Mouse (Mus musculus) adrenal gland, postnatal 0 days (tissue): ENCODE data around the gene Vars2. TPM values are rescaled to one million over a fixed set of nuclear protein-coding genes. Genes with fewer than 3 reads are reported as not detected.

Experiments used
- polyA plus RNA-seq: library from polyadenylated mRNA; unstranded; fragments of >200 nt; fragmentation: Nextera tagmentation; extraction: Ambion mirVana; gene quantifications from 2 replicates; pipeline ENCODE4 v1.2.1, GENCODE M21; 2015

The Vars2 gene
- 6.7 and 11.2 TPM in 2 replicates for polyA plus RNA-seq

DNA sequence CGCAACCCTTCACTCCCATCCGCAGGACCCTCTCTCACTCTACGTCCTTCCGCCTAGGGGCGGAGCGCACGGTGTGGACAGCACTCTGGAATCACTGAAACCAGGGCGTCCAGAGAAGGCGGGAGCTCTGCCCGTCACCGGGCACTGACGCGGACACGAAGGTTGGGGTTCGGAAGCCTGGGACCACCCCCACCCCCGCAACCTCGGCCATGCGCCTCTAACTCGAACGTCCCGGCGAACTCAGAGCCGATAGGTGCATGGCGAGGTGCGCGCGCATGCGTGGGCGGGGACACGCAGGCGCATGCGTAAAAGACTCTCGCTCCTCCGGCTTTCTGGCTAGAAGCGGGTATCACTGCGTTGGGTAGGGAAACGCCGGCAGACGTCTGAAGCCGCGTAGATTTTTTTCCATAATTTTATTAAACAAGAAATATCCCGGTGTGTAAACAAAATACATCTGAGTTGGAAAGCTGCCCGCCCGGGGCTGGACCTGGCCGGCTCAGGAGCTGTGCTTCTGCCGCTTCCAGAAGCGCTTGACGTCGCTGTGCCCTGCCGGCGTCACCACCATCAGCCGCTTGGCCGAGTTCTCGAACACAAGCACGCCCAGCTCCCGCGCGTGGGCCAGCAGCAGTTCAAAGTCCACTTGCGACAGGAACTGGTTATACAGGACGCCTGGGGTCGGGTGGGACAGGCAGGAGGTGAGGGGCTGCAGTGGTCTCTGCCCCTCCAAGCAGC lies at the start of gene Vars2:
Gene Vars2, minus strand, starts transcription at position 259 of the 732 bp plus-strand sequence.

DNA sequence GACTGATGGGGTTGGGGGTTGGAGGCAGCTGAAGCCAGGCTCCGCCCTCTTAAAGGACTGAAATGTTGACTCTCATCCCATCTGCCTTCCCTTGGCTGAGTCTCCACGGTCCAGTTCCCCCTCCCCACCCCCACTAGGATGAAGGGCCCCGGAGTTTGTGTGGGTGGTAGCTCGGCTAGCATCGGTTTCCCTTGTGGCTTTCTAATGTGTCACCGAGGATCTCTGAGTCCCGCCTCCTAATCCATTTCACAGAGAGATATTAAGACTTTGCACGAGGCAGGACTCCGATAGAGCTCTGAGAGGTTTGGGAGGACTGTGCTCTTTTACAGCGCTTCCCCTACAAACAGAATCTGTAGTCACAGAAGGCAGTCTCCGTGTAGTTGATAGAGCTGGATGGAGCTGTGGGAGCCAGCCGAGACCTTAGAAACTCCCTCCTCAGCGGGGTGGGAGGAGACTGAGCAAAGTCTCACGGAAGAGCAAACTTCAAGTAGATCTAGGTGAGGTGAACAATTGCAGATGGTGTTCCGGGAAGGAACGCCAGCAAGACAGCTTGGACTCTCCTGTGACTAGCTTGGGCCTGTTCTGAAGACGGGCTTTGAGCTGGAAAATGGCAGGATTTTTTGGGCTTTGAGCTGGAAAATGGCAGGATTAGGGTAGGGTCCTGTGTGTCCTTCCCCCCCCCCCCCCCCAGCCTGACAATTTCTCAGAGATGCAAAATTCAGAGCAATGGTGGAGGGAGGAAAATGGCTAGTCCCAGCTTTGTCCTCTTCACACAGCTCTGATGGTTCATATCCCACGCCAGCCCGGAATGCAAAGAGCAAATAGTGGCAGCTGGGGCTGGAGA lies 37.5 kb upstream of the Vars2 start, which contains the start of gene Ddr1:
Gene Ddr1, minus strand, starts transcription at position 1 of the 844 bp plus-strand sequence.

DNA sequence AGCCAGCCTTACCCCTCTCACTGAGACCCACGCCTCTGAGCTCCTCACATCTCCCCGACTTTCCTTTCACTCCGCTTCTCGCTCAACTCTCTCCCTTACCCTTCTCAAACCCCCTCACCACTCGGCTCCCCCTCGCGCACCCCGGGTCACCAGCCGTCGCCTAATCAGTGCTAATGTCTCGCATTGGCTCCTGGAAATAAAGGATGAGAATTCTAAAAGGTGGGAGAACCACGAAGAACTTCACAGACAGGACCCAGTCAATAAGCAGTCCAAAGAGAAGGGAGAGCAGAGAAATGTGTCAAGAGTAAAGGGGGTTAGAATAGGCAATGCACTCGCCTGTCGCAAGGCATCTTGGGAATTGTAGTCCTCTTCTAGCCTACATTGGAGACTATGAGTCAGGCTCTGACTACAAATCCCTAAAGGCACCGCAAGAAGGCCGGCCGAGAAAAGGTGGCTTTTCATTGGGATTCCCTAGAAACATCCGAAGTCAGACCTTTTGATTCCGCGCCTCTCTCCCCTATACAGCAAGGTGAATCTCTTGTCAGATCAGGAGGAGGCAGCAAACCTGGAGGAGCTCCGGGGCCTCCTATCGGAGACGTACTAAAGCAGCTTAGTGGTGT lies 6.1 kb upstream of the Vars2 start, which contains the start of gene Gtf2h4:
Gene Gtf2h4, minus strand, starts transcription at position 324 of the 620 bp plus-strand sequence.

DNA sequence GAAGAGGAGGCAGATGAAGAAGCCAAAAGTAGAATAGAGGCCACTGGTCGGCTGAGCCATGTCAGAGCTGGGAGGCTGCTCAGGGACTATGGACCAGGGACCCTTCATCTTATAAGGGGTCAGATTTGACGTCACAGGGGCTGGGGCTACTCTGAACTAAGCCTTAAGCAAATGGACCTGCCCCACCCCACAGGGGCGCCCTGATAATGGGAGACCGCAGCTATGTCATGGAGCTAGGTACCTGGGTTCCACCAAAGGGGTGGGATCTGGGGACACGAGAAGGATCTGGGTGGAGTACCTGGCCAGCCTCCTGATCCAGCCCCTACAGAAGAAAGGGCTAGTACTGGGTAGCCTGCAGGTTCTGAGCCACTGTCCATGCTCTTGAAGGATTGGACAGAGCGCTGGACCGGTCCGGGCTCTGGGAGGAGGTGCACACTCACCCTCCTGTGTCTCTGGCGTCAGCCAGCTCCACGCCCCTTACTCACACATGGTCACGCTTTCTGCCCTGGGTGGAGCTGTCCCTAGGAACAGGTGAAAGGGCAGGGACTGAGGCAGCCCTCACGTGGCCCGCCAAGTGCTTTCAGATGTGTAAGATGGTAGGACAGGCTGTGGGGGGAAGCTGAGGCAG lies 23.7 kb downstream of the Vars2 start, which contains the start of gene Mucl3:
Gene Mucl3, minus strand, starts transcription at position 87 of the 628 bp plus-strand sequence.

DNA sequence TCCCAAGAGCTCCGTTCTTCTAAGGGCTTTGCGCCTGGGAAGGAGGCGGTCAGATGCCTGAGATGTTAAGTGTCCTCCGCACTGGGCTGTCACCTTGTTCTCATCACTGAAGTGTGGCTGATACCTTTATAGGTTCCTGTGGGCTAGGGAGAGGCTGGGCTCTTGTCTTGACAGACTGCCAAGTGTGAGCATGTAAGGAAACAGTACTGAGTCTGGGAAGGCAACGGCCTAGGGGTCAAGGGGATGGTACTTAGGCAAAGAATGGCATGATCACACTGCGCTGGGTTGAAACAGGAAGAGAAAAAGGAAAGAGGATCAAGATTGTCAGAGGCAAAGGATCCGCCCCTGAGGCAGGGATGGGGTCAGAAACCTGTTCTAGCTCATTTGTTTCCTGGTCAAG lies 40.9 kb downstream of the Vars2 start, which contains the start of gene Gm9573:
Gene Gm9573, minus strand, starts transcription at position 101 of the 400 bp plus-strand sequence.

Other genes starting within 250 kb of the Vars2 start
- gene H2-Q6, start 242.7 kb downstream of the Vars2 start, polyA plus RNA-seq, result 0.16 and 1.2 TPM in 2 replicates
- 2.4 and 3.1 TPM in 2 replicates for gene H2-Q7, start 228.4 kb downstream of the Vars2 start, polyA plus RNA-seq
- gene H2-Q10, start 197.5 kb downstream of the Vars2 start, polyA plus RNA-seq, result 14.6 and 17.7 TPM in 2 replicates
- 0.14 TPM in 1 of 2 replicates, not detected in the other for gene Pou5f1, start 161.6 kb downstream of the Vars2 start, polyA plus RNA-seq
- 30.0 and 31.1 TPM in 2 replicates for gene Tcf19, start 150.8 kb downstream of the Vars2 start, polyA plus RNA-seq
- gene Cchcr1, start 150.5 kb downstream of the Vars2 start, polyA plus RNA-seq, result 7.5 and 8.1 TPM in 2 replicates
- not detected in 2 replicates for gene Psors1c2, start 134.4 kb downstream of the Vars2 start, polyA plus RNA-seq
- gene Cdsn, start 115.5 kb downstream of the Vars2 start, polyA plus RNA-seq, result 0.32 and 0.65 TPM in 2 replicates
- gene 2300002M23Rik, start 100.1 kb downstream of the Vars2 start, polyA plus RNA-seq, result 0.16 TPM in 1 of 2 replicates, not detected in the other
- 0.46 TPM in 2 replicates for gene Sfta2, start 66.0 kb downstream of the Vars2 start, polyA plus RNA-seq
- gene Gm9573, start 41.0 kb downstream of the Vars2 start, polyA plus RNA-seq, result not detected in 2 replicates
- gene Mucl3, start 23.9 kb downstream of the Vars2 start, polyA plus RNA-seq, result 0.30 and 2.9 TPM in 2 replicates
- 18.4 and 28.4 TPM in 2 replicates for gene Gtf2h4, start 6.1 kb upstream of the Vars2 start, polyA plus RNA-seq
- 34.6 and 39.0 TPM in 2 replicates for gene Ddr1, start 37.0 kb upstream of the Vars2 start, polyA plus RNA-seq
- gene Ier3, start 154.1 kb upstream of the Vars2 start, polyA plus RNA-seq, result 22.9 and 31.0 TPM in 2 replicates
- 82.1 and 88.2 TPM in 2 replicates for gene Flot1, start 155.6 kb upstream of the Vars2 start, polyA plus RNA-seq
- 314 and 519 TPM in 2 replicates for gene Tubb5, start 170.7 kb upstream of the Vars2 start, polyA plus RNA-seq
- gene Mdc1, start 173.9 kb upstream of the Vars2 start, polyA plus RNA-seq, result 3.0 and 4.6 TPM in 2 replicates
- gene Nrm, start 193.7 kb upstream of the Vars2 start, polyA plus RNA-seq, result 19.3 and 27.9 TPM in 2 replicates
- 22.2 and 26.9 TPM in 2 replicates for gene Ppp1r18, start 198.0 kb upstream of the Vars2 start, polyA plus RNA-seq
- 16.3 and 22.6 TPM in 2 replicates for gene Dhx16, start 212.2 kb upstream of the Vars2 start, polyA plus RNA-seq
- gene 2310061I04Rik, start 229.8 kb upstream of the Vars2 start, polyA plus RNA-seq, result 13.8 and 19.1 TPM in 2 replicates
- gene Atat1, start 242.5 kb upstream of the Vars2 start, polyA plus RNA-seq, result 33.6 and 43.3 TPM in 2 replicates
- 48.8 and 78.3 TPM in 2 replicates for gene Mrps18b, start 248.8 kb upstream of the Vars2 start, polyA plus RNA-seq
- gene Ppp1r10, start 248.8 kb upstream of the Vars2 start, polyA plus RNA-seq, result 14.8 and 22.8 TPM in 2 replicates